Comparison of ENCODE assay signal across 13 mouse cellular contexts in genomic region chr2:113427886-113428625, GRCm38 (mm10).
A peak's percentile ranks its signal among the peaks of the same experiment; 100 is the strongest.
DNase-seq lines count a peak whose midpoint lies in the region; ATAC-seq and TF ChIP-seq lines count a peak whose summit lies in the region.
"Had no signal": no experiment of that assay in that cellular context is flagged by ENCODE, and none has a peak within 500 bp of the region (broad histone marks: within the 10 kb centered on the region; RNA-seq: fewer than 3 reads in every experiment).

No protein-coding gene starts in this region.

- no peaks in the 10 kb centered on the region for H3K36me3 ChIP-seq in hindbrain, embryonic 12.5 days
- no peaks in the 10 kb centered on the region for H3K36me3 ChIP-seq in hindbrain, embryonic 13.5 days
- H3K36me3 ChIP-seq in embryonic facial prominence, embryonic 12.5 days = no peaks in the 10 kb centered on the region
- no peaks in the 10 kb centered on the region for H3K36me3 ChIP-seq in kidney, postnatal 0 days (ENCODE audit: insufficient read depth, low read length)
- no peaks in the 10 kb centered on the region for H3K36me3 ChIP-seq in midbrain, embryonic 10.5 days
- H3K36me3 ChIP-seq: intestine, embryonic 15.5 days had no signal

- no peak overlapping the region for H3K9ac ChIP-seq in hindbrain, embryonic 12.5 days
- no peak overlapping the region for H3K9ac ChIP-seq in hindbrain, embryonic 13.5 days
- H3K9ac ChIP-seq in embryonic facial prominence, embryonic 12.5 days = no peak overlapping the region
- no peak overlapping the region for H3K9ac ChIP-seq in kidney, postnatal 0 days (ENCODE audit: low read depth, low read length)
- H3K9ac ChIP-seq: intestine, embryonic 15.5 days had no signal

- no peaks in the 10 kb centered on the region for H3K9me3 ChIP-seq in hindbrain, embryonic 12.5 days (replicated peaks)
- no peaks in the 10 kb centered on the region for H3K9me3 ChIP-seq in hindbrain, embryonic 13.5 days
- no peaks in the 10 kb centered on the region for H3K9me3 ChIP-seq in embryonic facial prominence, embryonic 12.5 days
- no peaks in the 10 kb centered on the region for H3K9me3 ChIP-seq in kidney, postnatal 0 days (replicated peaks; ENCODE audit: low read length)
- no peaks in the 10 kb centered on the region for H3K9me3 ChIP-seq in midbrain, embryonic 10.5 days (replicated peaks)
- H3K9me3 ChIP-seq: intestine, embryonic 15.5 days had no signal

- WGBS in hindbrain, embryonic 12.5 days = 40% methylated on average over 4 of the region's 4 CpGs
- WGBS in hindbrain, embryonic 13.5 days = 42% methylated on average over 4 of the region's 4 CpGs
- WGBS in embryonic facial prominence, embryonic 12.5 days = 18% methylated on average over 4 of the region's 4 CpGs
- 21% methylated on average over 4 of the region's 4 CpGs for WGBS in kidney, postnatal 0 days
- WGBS in midbrain, embryonic 10.5 days = 45% methylated on average over 4 of the region's 4 CpGs

- TF ChIP-seq CTCF in kidney, postnatal 0 days (IDR thresholded peaks at IDR 0.05; ENCODE audit: low read depth) = no peak

- 0 out of 2 replicates have a peak, but pooled peaks have one; percentile 27 for ATAC-seq in hindbrain, embryonic 12.5 days (ENCODE audit: low FRiP score)
- no peak for ATAC-seq in hindbrain, embryonic 13.5 days (ENCODE audit: low FRiP score)
- ATAC-seq in embryonic facial prominence, embryonic 12.5 days (ENCODE audit: insufficient number of reproducible peaks, insufficient read depth, low FRiP score, low TSS enrichment) = peak; percentile 77
- peak; percentile 73 for ATAC-seq in kidney, postnatal 0 days (replicated peaks; ENCODE audit: low FRiP score, low read depth)
- ATAC-seq: intestine, embryonic 15.5 days had no signal

- DNase-seq in kidney, postnatal 0 days (ENCODE audit: low spot score) = peak; percentile 79
- peak; percentile 44 for DNase-seq in lung, postnatal 36 days
- DNase-seq in layer of hippocampus, adult 18-20 months (ENCODE audit: low spot score in 2 of 2) = no peak
- no peak for DNase-seq in heart, adult 11 months
- no peak for DNase-seq in midbrain, embryonic 10.5 days (ENCODE audit: low spot score)
- DNase-seq: B cell, adult 2 months; heart, adult 18-20 months; liver; thymus, adult 18-20 months had no signal

- H3K27ac ChIP-seq in hindbrain, embryonic 12.5 days = no peak overlapping the region
- no peak overlapping the region for H3K27ac ChIP-seq in hindbrain, embryonic 13.5 days
- no peak overlapping the region for H3K27ac ChIP-seq in embryonic facial prominence, embryonic 12.5 days
- H3K27ac ChIP-seq in kidney, postnatal 0 days = no peak overlapping the region
- no peak overlapping the region for H3K27ac ChIP-seq in midbrain, embryonic 10.5 days (replicated peaks)
- H3K27ac ChIP-seq: intestine, embryonic 15.5 days had no signal

- no peak overlapping the region for H3K4me3 ChIP-seq in hindbrain, embryonic 12.5 days
- no peak overlapping the region for H3K4me3 ChIP-seq in hindbrain, embryonic 13.5 days
- no peak overlapping the region for H3K4me3 ChIP-seq in embryonic facial prominence, embryonic 12.5 days
- no peak overlapping the region for H3K4me3 ChIP-seq in kidney, postnatal 0 days (replicated peaks; ENCODE audit: low read depth, low read length)
- H3K4me3 ChIP-seq in midbrain, embryonic 10.5 days = no peak overlapping the region
- H3K4me3 ChIP-seq: intestine, embryonic 15.5 days had no signal

- H3K4me2 ChIP-seq in hindbrain, embryonic 12.5 days (replicated peaks) = no peak overlapping the region
- no peak overlapping the region for H3K4me2 ChIP-seq in hindbrain, embryonic 13.5 days
- no peak overlapping the region for H3K4me2 ChIP-seq in embryonic facial prominence, embryonic 12.5 days (replicated peaks)
- no peak overlapping the region for H3K4me2 ChIP-seq in kidney, postnatal 0 days (ENCODE audit: low read length)
- H3K4me2 ChIP-seq: intestine, embryonic 15.5 days had no signal

- H3K27me3 ChIP-seq in hindbrain, embryonic 12.5 days = no peaks in the 10 kb centered on the region
- no peaks in the 10 kb centered on the region for H3K27me3 ChIP-seq in hindbrain, embryonic 13.5 days
- no peaks in the 10 kb centered on the region for H3K27me3 ChIP-seq in embryonic facial prominence, embryonic 12.5 days
- H3K27me3 ChIP-seq in kidney, postnatal 0 days (ENCODE audit: insufficient read depth, low read length) = no peaks in the 10 kb centered on the region
- H3K27me3 ChIP-seq in midbrain, embryonic 10.5 days (ENCODE audit: low read depth, poor library complexity, severe bottlenecking) = no peaks in the 10 kb centered on the region
- H3K27me3 ChIP-seq: intestine, embryonic 15.5 days had no signal

- H3K4me1 ChIP-seq in hindbrain, embryonic 12.5 days = peaks cover 4% of the 10 kb centered on the region; the same call in 1 of the 2 replicates
- H3K4me1 ChIP-seq in hindbrain, embryonic 13.5 days (replicated peaks) = 0 out of 2 replicates have a peak, but pooled peaks cover 5% of the 10 kb centered on the region
- peaks cover 9% of the 10 kb centered on the region for H3K4me1 ChIP-seq in embryonic facial prominence, embryonic 12.5 days
- H3K4me1 ChIP-seq in kidney, postnatal 0 days (replicated peaks; ENCODE audit: insufficient read depth, low read length) = no peaks in the 10 kb centered on the region
- 0 out of 2 replicates have a peak, but pooled peaks cover 3% of the 10 kb centered on the region for H3K4me1 ChIP-seq in midbrain, embryonic 10.5 days
- H3K4me1 ChIP-seq: intestine, embryonic 15.5 days had no signal

Comparison
In these comparisons a context has a peak if more than half of its experiments do, and no peak if none do; other contexts are left out.
1. DNase-seq: peak in kidney, postnatal 0 days (single experiment) and lung, postnatal 36 days (single experiment); none in layer of hippocampus, adult 18-20 months (0 of 2), heart, adult 11 months (single experiment) and midbrain, embryonic 10.5 days (single experiment).